Mouse (Mus musculus): ENCODE data around the gene Cbx6.
"Not testable (repeated sequence)": the region's sequence is repeated elsewhere in the genome, so short reads cannot be mapped to it uniquely, and the experiment has no call there.

Cbx6 gene

DNA sequence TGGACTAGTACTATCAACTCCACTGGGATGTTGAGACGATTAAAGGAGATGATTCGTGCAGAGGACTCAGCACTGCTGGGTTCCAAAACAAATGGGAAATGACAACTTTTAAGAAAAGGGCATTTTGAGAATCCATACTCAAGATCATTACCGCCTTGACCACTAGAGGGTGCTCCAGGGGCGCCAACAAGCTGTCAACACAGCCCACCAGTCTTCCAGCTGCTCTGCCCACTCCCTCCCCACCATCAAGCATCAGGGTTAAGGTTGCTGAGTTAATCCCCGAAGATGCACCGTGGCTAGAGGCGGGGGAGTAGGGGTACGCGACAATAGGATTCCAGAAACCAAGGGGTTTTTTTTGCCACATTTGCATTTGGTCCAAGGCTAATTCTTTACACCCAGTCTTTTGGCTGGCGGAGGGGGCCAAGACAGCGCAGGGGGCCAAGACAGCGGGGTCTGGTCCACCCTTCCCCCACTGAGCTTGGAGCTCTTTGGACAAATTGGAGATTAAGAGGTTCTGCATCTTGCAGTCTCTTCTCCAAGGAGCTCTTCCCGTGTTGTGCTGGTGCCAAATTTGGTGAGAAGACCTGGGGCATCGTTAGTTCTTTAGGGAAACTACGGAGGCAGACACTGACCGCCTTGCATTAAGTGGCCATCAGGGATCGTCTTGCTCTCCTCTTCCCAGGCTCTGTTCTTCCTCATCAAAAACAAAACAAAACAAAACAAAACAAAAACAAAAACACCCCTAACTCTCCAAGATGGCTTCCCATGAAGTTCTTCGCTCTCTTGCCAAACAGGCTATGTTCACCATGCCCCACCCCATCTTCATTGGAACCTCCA is 2.2 kb downstream of the Cbx6 start:
- no peak for DNase-seq (ENCODE audit: extremely low read depth, insufficient read length, low spot score)

DNA sequence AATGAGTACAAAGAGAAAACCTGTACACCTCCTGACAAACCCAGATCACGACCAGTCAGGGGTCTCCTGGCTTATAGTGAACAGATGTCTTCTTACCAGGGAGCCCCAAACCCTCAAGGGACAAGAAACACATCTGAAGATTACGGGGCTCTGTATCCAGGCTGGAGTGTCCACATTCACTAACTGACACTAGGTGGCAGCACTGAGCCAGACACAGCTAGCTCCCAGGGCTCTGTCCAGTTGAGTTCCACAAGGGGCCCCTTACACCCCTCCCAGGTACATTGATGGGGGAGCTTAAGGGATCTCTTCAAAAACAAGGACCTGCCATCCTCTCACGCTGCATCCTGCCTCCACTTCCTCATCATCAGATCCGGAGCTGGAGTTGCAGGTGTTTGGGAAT is 4.1 kb downstream of the Cbx6 start:
- peak; percentile 36 for DNase-seq (ENCODE audit: extremely low read depth, insufficient read length, low spot score)

DNA sequence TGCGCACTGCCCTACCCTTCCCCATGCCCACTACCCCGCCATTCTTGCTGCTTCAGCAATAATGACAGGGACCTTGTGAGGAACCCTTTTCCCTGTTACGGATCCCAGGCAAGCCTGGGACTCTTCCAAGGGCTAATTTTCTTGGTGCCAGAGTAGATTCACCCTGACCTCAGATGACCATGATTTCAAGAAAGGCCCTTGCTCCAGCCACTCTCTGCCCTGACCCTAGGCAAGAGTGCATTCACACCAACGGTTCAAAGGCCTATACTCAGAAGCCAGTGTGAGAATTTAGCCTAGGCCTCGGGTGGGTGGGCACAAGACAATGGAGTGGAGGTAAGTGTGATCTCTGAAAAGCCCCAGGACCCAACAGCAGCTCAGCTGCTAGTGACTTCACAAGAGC is 5.1 kb downstream of the Cbx6 start:
- DNase-seq (ENCODE audit: extremely low read depth, insufficient read length, low spot score): no peak

DNA sequence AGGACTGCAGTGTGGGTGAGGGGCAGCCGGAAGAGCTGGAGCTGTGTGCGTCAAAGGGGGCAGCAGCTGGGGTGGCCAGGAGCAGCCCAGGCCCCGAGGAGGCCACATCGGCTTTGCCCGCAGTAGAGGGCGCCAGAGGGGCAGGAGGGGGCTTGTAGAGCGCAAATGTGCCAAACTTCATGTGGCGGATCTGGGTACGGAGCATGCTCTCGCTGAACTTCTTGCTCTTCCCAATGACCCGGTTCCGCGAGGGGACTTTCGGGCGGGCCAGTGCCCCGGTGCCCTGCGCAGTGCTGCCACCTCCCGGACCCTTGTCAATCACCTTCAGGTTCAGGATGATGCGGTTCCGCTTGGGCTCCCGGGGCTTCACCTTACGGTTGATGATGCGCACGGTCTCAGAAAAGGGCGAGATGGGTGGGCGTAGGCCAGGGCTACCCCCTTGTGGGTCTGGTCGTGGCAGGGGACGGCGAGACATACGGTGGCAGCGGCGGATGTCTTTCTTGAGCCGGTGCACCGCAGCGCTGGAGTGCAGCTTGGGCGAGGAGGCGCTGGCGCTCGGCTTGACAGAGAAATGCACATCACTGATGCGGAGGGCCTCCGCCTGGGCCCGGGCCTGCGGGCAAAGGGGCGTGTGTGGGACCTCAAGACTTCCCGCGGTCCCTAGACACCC is 6.0 kb downstream of the Cbx6 start:
- no peak for DNase-seq (ENCODE audit: extremely low read depth, insufficient read length, low spot score)

DNA sequence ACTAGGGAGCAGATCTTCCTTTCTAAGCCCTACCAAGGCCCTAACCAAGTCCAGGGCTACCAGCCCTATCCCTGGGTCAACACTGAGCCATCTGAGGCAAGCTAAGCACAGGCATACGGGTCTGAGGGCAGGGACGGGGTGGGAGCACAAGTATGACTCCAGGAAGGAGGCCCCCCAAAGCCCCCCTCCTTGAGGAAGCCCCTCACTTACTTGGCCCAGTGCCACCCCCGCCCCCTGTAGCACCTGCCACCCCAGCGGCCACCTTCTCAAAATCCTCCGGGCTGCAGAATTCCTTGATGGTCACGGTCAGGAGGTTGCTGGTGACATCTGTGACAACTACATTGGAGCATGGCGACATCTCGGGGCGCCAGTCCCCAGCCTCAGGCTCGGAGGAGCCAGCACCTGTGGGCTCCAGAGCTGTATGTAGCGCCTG is 6.7 kb downstream of the Cbx6 start:
- DNase-seq (ENCODE audit: extremely low read depth, insufficient read length, low spot score): no peak

DNA sequence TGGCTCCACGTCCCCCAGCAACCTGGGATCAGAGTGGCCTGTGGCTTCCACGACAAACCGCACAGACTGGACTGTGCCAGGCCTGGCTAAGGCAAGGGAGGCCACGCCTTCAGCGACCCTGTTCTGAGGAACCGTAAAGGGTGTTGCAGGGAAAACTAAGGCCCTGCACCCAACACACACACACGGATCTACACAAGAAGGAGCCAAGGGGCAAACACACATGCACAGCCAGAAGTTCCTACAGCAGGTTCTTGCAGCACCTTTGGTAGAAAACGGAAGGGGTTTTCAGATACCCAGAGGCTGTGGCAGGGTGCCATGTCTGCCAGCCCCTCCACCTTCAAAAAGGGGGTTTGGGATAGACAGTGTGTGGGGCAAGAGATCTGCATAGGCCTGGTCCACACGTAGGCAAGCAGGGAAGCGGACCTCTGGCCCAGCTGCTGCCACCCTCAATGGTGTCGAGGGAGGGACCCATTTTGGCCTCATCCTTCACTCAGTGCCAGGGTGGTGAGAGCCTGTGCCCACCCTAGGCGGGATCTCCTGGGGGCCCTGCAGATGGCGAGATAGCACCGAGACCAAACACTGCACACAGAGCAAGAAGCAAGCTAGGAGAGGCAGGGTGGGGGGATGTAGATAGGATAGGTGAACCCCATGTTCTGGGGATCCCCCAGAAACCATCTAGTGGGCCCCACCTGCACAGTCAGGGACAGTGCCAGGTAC is 7.3 kb downstream of the Cbx6 start:
- no peak for DNase-seq (ENCODE audit: extremely low read depth, insufficient read length, low spot score)

DNA sequence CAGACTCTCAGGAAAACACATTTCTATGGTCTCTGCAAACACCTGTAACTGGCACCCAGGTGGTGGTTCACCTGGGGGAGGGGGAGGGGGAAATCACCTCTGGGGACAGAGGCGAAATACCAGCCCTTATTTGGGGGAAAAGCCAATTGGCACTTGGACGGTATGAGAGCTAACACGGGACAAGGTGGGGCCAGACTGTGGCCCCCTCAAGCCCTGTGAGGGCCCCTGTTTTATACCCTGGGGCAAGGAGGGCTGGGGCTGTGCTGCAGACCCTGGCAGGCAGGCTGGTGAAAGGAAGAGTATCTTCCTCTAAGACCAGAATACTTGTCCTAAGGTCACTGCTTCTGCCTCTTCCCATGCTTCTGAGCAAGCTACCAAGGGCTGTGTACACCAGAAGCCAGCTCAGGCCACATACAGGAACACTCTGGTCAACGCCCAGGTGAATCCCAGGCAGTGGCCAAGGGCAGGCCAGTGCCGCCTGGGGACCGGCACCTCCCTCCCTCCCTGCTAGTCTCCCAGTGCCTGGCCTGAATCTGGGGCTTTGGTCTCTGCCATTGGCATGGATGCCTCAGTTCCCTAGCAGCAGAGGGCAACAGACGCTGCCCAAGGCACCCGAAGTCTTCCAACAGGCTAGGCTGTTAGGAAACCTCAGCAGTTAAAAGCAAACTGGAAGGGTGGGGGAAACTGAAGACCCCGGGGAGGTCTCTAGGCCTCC is 8.1 kb downstream of the Cbx6 start:
- DNase-seq (ENCODE audit: extremely low read depth, insufficient read length, low spot score): no peak

DNA sequence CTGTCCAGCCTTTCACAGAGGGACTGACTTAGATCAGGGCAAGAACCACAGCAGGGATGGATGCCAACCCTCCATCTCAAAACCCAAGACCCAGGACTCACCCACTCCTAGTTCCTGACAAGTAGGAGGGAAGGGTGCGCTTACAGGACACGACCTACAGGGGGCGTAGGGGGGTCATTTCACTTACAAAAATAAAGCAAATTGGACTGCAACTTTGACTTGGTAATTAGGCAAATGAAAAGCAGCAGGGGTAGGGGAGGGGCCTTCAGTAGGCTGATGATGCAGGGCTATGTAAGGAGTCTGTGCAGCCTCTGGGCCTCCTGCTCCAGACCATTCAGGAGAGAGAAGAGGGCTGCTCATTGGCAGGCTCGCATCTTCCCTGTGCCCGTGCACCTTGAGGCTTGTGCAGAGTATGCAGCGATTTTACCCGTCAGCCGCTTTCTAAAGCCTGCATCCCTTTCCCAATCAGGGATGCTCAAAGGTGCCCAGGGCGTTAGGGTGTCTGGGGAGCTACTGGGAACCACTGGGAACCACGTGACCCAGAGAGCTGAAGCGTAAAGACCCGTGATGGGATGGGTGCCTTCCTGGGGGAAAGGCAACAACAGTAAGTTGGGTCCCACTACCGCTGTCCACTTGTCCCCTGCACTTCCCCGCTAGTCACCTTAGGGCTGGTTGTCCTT is 9.2 kb downstream of the Cbx6 start:
- no peak for DNase-seq (ENCODE audit: extremely low read depth, insufficient read length, low spot score)

DNA sequence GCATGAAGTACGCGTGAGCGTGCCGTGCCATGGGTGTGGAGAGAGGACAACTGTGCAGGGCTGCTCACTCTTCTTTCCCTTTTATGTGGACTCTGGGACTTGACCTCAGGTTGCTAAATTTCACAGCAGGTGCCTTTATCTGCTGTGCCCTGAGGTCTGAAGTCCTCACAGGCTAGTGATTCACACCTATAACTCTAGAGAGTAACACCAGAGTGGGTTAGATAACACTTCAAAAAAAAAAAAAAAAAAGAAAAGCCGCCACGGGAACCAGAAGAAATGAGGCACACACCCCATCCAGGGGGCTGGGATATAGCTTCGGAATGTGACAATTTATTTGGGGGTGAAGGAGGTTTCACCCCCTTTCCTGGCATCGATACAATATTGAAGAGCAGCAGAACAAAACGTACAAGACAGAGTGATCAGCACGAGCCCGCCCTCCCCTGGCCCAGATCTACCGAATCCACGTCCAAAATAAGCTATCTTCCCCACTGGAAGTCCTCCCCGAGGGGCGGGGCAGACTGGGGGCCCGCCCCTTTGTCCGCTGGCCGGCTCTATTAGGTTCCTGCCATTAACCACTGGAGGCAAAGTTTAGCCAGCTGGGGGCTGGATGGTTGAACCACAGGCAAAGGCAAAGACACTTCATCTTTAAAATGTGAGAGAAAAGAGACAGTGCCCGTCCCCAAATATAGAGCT is 10.8 kb downstream of the Cbx6 start:
- DNase-seq (ENCODE audit: extremely low read depth, insufficient read length, low spot score): peak; percentile 61

DNA sequence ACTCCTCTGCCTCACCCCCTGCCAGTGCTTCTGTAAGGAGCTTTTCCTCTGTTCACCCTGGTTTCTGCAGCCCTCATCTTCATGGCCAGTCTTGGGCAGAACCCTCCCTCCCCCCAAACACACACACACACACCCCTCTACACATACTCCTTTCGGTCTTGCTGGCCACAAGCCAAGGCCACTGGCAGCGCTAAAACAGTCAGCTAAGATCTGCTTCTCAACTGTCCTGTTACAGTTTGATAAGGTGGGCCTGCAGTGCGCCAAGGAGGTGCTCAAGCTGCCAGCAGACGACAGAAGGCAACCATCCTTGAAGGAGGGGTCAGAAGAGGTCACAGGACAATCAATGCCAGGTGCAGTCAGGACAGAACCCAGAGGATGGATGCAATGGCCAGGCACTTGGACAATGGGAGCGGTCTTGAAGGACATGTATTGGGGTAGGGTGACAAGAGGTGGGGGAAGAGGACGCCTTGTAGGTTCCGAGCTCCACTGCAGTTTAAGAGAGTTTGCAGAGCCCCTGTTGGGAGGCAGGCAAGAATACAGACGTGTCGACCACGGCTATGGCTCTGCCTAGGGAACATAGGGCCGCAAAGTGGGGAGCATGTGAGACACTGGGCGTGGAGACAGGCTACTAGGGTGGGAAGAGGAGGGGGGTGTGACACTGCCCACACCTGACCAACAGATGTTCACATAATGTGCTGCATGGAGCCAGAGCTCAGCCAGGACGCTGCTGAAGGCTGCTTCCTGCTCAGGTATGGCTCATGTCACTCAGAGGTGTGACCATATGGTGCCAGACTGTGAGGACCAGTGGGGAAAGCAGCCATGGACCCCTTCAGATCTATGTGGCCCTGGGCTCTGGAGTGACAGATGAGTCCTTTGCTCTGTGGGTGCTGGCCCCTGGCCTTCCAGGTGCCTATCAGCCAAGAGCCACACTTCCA is 12.0 kb downstream of the Cbx6 start:
- no peak for DNase-seq (ENCODE audit: extremely low read depth, insufficient read length, low spot score)

DNA sequence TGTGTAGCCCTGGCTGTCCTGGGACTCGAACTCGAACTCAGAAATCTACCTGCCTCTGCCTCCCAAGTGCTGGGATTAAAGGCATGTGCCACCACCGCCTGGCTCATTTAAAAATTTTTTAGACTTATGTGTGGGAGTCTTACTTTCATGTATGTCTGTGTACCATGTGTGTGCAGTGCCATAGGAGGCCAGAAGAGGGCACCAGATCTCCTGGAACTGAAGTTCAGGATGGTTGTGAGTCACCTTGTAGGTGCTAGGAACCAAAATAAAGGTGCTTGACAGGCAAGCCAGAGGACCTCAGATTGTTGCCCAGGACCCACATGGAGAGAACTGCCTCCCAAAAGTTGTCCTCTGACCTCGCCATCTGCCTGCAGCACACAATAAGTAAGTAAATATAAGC is 16.2 kb downstream of the Cbx6 start:
- DNase-seq (ENCODE audit: extremely low read depth, insufficient read length, low spot score): no peak

DNA sequence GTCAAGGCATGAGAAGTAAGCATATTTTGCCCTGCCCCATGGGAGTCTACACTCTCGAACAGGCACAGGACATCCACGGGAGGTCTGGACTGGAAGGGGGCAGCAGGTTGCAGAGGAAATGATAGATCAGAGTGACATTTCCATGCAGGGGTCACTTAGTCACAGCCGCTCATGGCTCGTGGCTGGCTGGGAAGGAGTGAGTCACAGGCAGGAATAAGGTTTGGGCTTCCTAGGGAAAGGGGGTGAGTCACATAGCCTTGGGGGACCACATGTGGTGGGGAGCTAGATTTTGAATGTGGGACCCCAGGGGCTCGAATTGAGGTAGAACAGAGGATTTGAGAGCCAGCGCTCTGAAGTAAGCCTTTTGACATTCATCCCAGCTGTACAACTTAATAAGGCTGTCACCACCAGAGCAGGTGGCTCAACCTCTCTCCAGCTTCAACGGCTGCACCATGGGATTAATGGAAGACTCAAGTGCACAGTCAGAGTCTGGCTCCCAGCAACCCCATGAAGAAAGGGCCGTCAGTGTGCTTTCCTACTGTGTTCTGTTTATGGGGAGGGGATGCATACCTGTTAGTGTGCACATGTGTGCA is 20.7 kb downstream of the Cbx6 start:
- DNase-seq (ENCODE audit: extremely low read depth, insufficient read length, low spot score): peak; percentile 70

DNA sequence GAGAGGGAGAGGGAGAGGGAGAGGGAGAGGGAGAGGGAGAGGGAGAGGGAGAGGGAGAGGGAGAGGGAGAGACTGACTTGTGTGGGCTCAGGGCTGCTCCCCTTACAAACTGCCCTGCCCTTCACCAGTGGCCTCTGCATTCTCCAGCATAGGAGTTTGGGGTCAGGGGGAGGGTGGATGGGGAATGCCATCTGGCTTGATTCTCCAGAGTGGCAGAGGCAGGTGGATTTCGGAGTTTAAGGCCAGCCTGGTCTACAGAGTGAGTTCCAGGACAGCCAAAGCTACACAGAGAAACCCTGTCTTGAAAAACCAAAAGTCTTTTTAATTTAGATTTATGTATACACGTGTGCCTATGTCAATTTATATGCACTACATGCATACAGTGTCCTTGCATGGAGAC is 21.6 kb downstream of the Cbx6 start:
- DNase-seq (ENCODE audit: extremely low read depth, insufficient read length, low spot score): not testable (repeated sequence)

DNA sequence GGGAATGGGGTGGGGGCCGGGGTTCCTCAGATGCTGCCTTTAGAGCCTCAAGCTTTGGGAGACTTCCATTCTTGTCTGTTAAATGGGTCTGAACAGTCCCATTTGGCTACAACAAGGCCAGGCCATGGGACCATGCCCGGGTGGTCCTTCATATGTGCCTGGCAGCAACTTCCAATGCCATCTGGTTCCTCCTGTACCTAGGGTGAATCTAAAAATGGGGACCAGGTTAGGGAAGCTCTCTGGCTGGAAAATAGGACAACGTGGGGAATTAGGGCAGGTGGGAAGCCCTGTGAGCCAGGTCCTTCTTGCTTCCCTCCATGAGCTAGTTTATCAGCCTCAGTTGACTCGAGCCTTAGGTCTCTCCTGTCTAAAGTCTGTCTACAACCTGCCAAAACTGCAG is 23.5 kb downstream of the Cbx6 start:
- no peak for DNase-seq (ENCODE audit: extremely low read depth, insufficient read length, low spot score)

DNA sequence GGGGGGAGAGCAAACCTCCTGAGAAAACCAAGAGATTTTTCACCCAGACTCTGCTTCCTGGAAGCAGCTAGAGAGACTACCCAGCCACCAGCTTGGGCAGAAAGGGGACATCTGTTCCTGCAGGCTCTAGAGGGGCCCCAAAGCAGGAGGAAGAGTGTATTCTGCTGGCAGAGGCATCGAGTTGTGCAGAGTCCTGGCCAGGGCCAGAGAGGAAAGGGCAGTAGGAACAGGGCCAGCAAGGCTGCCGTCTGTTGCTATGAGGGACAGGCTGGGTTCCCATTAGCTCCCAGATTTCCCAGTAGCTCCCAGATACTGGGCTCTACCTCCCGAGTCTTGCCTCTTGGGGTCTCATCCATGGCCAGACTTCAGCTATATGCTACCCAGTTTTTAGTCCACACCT is 24.4 kb downstream of the Cbx6 start:
- no peak for DNase-seq (ENCODE audit: extremely low read depth, insufficient read length, low spot score)

DNA sequence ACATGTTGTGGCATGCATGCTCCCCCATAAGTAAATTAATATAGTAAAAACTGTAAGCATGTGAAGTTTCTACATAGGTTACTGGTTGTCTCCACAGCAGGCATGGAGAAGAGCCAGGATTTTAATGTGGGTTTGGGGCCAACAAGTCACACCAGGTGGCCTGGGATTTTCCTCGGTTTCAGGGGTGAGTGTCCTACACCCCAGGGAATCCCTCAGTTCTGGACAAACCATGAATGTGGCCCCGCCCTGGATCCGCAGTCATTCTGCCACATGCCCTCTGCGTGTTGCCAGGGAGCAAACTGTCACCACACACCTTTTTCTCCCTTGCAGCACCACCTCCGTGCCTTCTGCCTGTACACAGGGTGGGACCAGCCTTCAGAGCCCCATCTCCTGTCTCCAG is 25.8 kb downstream of the Cbx6 start:
- no peak for DNase-seq (ENCODE audit: extremely low read depth, insufficient read length, low spot score)

DNA sequence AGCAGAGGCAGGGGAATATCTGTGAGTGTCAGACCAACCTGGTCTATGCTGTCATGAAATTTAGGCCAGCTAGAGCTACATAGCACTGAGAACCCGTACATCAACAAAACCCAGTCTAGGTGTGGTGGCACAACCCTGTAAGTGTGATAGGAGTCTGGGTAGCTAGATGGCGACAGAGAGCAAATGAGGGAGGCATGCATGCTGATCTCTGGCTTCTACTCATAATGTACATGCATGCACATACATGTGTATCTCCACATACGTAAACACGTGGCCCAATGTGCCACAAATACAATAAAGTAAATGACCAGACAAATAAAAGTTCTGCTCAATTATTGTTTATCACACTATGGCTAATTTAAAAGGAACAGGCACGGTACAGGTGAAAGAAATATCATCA is 26.4 kb downstream of the Cbx6 start:
- DNase-seq (ENCODE audit: extremely low read depth, insufficient read length, low spot score): no peak

DNA sequence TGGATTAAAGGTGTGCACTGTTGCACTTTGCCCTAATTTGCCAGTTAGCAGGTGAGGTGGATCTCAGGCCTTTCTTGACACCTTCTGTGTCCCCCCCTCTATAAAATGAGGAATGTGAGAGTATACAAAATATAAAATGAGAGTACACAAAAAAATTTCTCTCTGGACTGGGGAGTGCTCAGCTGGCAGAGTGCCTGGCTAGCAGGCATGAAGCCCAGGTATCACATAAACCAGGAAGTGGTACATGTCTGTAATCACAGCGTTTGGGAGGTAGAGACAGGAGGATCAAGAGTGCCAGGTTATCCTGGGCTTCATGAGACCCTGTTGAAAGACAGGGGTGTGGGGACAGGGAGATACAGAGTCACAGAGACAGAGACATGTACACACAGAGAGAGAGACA is 27.4 kb downstream of the Cbx6 start:
- DNase-seq (ENCODE audit: extremely low read depth, insufficient read length, low spot score): no peak
